Mouse (Mus musculus): ENCODE data around the gene Eif3c. TPM values are rescaled to one million over a fixed set of nuclear protein-coding genes. Genes with fewer than 3 reads are reported as not detected.

Gene Eif3c
- total RNA-seq, 2 experiments from 2014 or later, result 135 to 136 TPM

GRCm38 (mm10) chr7:126501684-126502022 lies 64.6 kb downstream of the Eif3c start:
- intact Hi-C loops (cut with DNase I; ENCODE audit: low total_unique reads), result no loop called here
- DNase-seq, result no peak

- no peak for DNase-seq
- intact Hi-C loops (cut with DNase I; ENCODE audit: low total_unique reads), result no loop called here
Observed at GRCm38 (mm10) chr7:126499416-126499815, 66.8 kb downstream of the Eif3c start.

GRCm38 (mm10) chr7:126497966-126498365 lies 68.2 kb downstream of the Eif3c start:
- intact Hi-C loops (cut with DNase I; ENCODE audit: low total_unique reads), result no loop called here

GRCm38 (mm10) chr7:126496475-126496874 lies 69.7 kb downstream of the Eif3c start:
- DNase-seq, result no peak
- intact Hi-C loops (cut with DNase I; ENCODE audit: low total_unique reads), result no loop called here

More at GRCm38 (mm10) chr7:126497966-126498365, 68.2 kb downstream of the Eif3c start:
- no peak for DNase-seq

Small RNAs within 50 kb of the gene (microRNA-seq; reads per million reads assigned to microRNA genes)
- 0 to 2.2 reads per million in 2 experiments for gene Mir7059

Other genes with a start within 250 kb of the Eif3c start
- under 1 TPM; 0.25 to 0.33 TPM for gene Lat, start 196.8 kb downstream of the Eif3c start, total RNA-seq (2021)
- gene Spns1, start 189.0 kb downstream of the Eif3c start, total RNA-seq (2021), result 10 to 100 TPM; 21.5 to 26.4 TPM
- 1 to 10 TPM; 2.1 to 2.6 TPM for gene Nfatc2ip, start 169.7 kb downstream of the Eif3c start, total RNA-seq (2021)
- under 1 TPM in 1 of 2 experiments, not detected in 1; 0.08 TPM for gene Cd19, start 151.5 kb downstream of the Eif3c start, total RNA-seq (2021)
- gene Rabep2, start 137.7 kb downstream of the Eif3c start, total RNA-seq (2021), result 10 to 100 TPM; 12.1 to 12.7 TPM
- over 10,000 TPM; 16,285 to 17,681 TPM for gene Atp2a1, start 103.3 kb downstream of the Eif3c start, total RNA-seq (2021)
- gene Sh2b1, start 91.0 kb downstream of the Eif3c start, total RNA-seq (2021), result 10 to 100 TPM; 47.1 to 47.6 TPM
- 100 to 1,000 TPM; 117 to 146 TPM for gene Tufm, start 79.0 kb downstream of the Eif3c start, total RNA-seq (2021)
- gene Atxn2l, start 63.0 kb downstream of the Eif3c start, total RNA-seq (2021), result 10 to 100 TPM; 31.1 to 32.4 TPM
- under 1 TPM; 0.55 to 0.88 TPM for gene Apobr, start 18.5 kb upstream of the Eif3c start, total RNA-seq (2021)
- gene Cln3, start 19.4 kb upstream of the Eif3c start, total RNA-seq (2021), result 1 to 10 TPM; 6.5 to 7.6 TPM
- not detected for gene Il27, start 28.5 kb upstream of the Eif3c start, total RNA-seq (2021)
- 10 to 100 TPM; 15.4 to 18.3 TPM for gene Nupr1, start 64.5 kb upstream of the Eif3c start, total RNA-seq (2021)
- 10 to 100 TPM; 23.2 to 24.6 TPM for gene Sgf29, start 82.9 kb upstream of the Eif3c start, total RNA-seq (2021)
- gene Sult1a1, start 110.0 kb upstream of the Eif3c start, total RNA-seq (2021), result 10 to 100 TPM; 20.3 to 45.9 TPM
- gene Bola2, start 129.0 kb upstream of the Eif3c start, total RNA-seq (2021), result 10 to 100 TPM; 40.7 to 41.6 TPM
- 1 to 10 TPM; 3.7 to 4.6 TPM for gene Slx1b, start 129.4 kb upstream of the Eif3c start, total RNA-seq (2021)
- gene Coro1a, start 141.4 kb upstream of the Eif3c start, total RNA-seq (2021), result 1 to 10 TPM; 2.7 to 3.6 TPM
- gene Mapk3, start 193.2 kb upstream of the Eif3c start, total RNA-seq (2021), result 10 to 100 TPM; 35.0 to 40.0 TPM
- 1 to 10 TPM in 1 of 2 experiments, under 1 TPM in 1; 0.92 to 1.8 TPM for gene Gdpd3, start 199.9 kb upstream of the Eif3c start, total RNA-seq (2021)
- gene Ypel3, start 210.5 kb upstream of the Eif3c start, total RNA-seq (2021), result 10 to 100 TPM; 52.4 to 64.9 TPM
- under 1 TPM; 0.31 to 0.55 TPM for gene Tbx6, start 215.1 kb upstream of the Eif3c start, total RNA-seq (2021)
- gene Ppp4c, start 226.1 kb upstream of the Eif3c start, total RNA-seq (2021), result 10 to 100 TPM; 28.0 to 33.6 TPM
- 10 to 100 TPM; 12.5 to 14.2 TPM for gene Fam57b, start 231.3 kb upstream of the Eif3c start, total RNA-seq (2021)